10 mouse cellular contexts compared by ENCODE assay signal in genomic region chr14:20595781-20596180, GRCm38 (mm10). TPM values are rescaled to one million over a fixed set of nuclear protein-coding genes. Genes with fewer than 3 reads are reported as not detected.
DNase-seq lines count a peak whose midpoint lies in the region; ATAC-seq lines count a peak whose summit lies in the region.
"Had no signal": no experiment of that assay in that cellular context is flagged by ENCODE, and none has a peak within 500 bp of the region (broad histone marks: within the 10 kb centered on the region; RNA-seq: fewer than 3 reads in every experiment).

No protein-coding gene starts in this region.

- 0 out of 2 replicates have a peak overlapping the region, but pooled peaks have one; percentile 31 for H3K27ac ChIP-seq in forebrain, embryonic 12.5 days
- H3K27ac ChIP-seq: kidney, postnatal 0 days had no signal

- H3K4me3 ChIP-seq in forebrain, embryonic 12.5 days (replicated peaks): no peak overlapping the region

- H3K4me1 ChIP-seq in forebrain, embryonic 12.5 days: peaks cover 11% of the 10 kb centered on the region

- H3K4me2 ChIP-seq in forebrain, embryonic 12.5 days: no peak overlapping the region

- H3K9ac ChIP-seq in forebrain, embryonic 12.5 days: 0 out of 2 replicates have a peak overlapping the region, but pooled peaks have one; percentile 7

- no peaks in the 10 kb centered on the region for H3K27me3 ChIP-seq in forebrain, embryonic 12.5 days
- H3K27me3 ChIP-seq: Patski had no signal

- peak; percentile 57 for DNase-seq in retina, postnatal 1 day
- DNase-seq in retina, embryonic 14.5 days (ENCODE audit: low spot score): no peak
- peak; percentile 51 to 58 for DNase-seq in layer of hippocampus, postnatal 36 days
- DNase-seq in testis, postnatal 10 days (ENCODE audit: low spot score): peak; percentile 45
- DNase-seq in spleen, postnatal 10 days (ENCODE audit: low spot score in 2 of 2): no peak
- DNase-seq in kidney, postnatal 10 days: no peak
- DNase-seq in urinary bladder, adult 18-20 months (ENCODE audit: low spot score in 2 of 2): no peak

- no peaks in the 10 kb centered on the region for H3K36me3 ChIP-seq in forebrain, embryonic 12.5 days (replicated peaks)

- 12% methylated on average over 3 of the region's 3 CpGs for WGBS in forebrain, embryonic 12.5 days

- no peaks in the 10 kb centered on the region for H3K9me3 ChIP-seq in forebrain, embryonic 12.5 days

- no peak for ATAC-seq in forebrain, embryonic 12.5 days (ENCODE audit: low FRiP score)
- ATAC-seq: Patski had no signal

RNA-seq across cellular contexts. Expression of gene Usp54, which starts 45.1 kb away (rescaled TPM):
- polyA plus RNA-seq in forebrain, embryonic 12.5 days (2016; fragmentation: Nextera tagmentation; extraction: Ambion mirVana): 15.8 and 18.9 TPM in 2 replicates
- 10 to 100 TPM; 49.1 to 57.8 TPM for total RNA-seq in layer of hippocampus, postnatal 36 days (2021)

RNA-seq across cellular contexts. Expression of gene Ppp3cb, which starts 49.4 kb away (rescaled TPM):
- polyA plus RNA-seq in forebrain, embryonic 12.5 days (2016; fragmentation: Nextera tagmentation; extraction: Ambion mirVana): 72.0 and 79.5 TPM in 2 replicates
- total RNA-seq in layer of hippocampus, postnatal 36 days (2021): 100 to 1,000 TPM; 306 to 322 TPM

Comparison
In these comparisons a context has a peak if more than half of its experiments do, and no peak if none do; other contexts are left out.
1. DNase-seq: peak in retina, postnatal 1 day (single experiment), layer of hippocampus, postnatal 36 days (2 of 2) and testis, postnatal 10 days (single experiment); none in retina, embryonic 14.5 days (single experiment), spleen, postnatal 10 days (0 of 2), kidney, postnatal 10 days (single experiment) and urinary bladder, adult 18-20 months (0 of 2).